Mouse (Mus musculus) liver, embryonic 14.5 days (tissue): ENCODE results near the gene Med4.

ENCODE experiments used
- CTCF ChIP-seq: IDR thresholded peaks from 2 replicates; pipeline ENCODE4 v1.5.1; 2016; ENCODE audit warnings: antibody characterized with exemption, low read depth, control low read depth
- EP300 ChIP-seq: IDR thresholded peaks from 2 replicates; pipeline ENCODE4 v1.6.1; 2016; ENCODE audit warnings: antibody characterized with exemption, low read depth

GRCm38 (mm10) chr14:73535641-73536040 lies 25.8 kb downstream of the Med4 start:
- TF ChIP-seq CTCF (no peak), EP300 (no peak)
